Mouse (Mus musculus): ENCODE data around the gene Vti1a. TPM values are rescaled to one million over a fixed set of nuclear protein-coding genes. Genes with fewer than 3 reads are reported as not detected.

The Vti1a gene
- polyA plus RNA-seq, 1 experiment from 2014 or later: 19.4 TPM

- Histone ChIP-seq H3K27ac (replicated peaks) (no peak overlapping the region), H3K27me3 (ENCODE audit: control insufficient read depth, insufficient read depth, low read length) (no peaks in the 10 kb centered on the region), H3K4me3 (ENCODE audit: low read depth, low read length) (no peak overlapping the region), H3K4me1 (replicated peaks; ENCODE audit: control insufficient read depth, insufficient read depth) (no peaks in the 10 kb centered on the region), H3K36me3 (ENCODE audit: control insufficient read depth, insufficient read depth, low read length) (peaks cover 13% of the 10 kb centered on the region), H3K9me3 (ENCODE audit: control insufficient read depth, low read length) (no peaks in the 10 kb centered on the region), H3K4me2 (replicated peaks; ENCODE audit: low read depth) (no peak overlapping the region), H3K9ac (ENCODE audit: low read length) (no peak overlapping the region)
- TF ChIP-seq CTCF (IDR thresholded peaks at IDR 0.05; ENCODE audit: low read depth): no peak
- TF ChIP-seq EP300 (optimal IDR thresholded peaks at IDR 0.05): no peak
- 88% methylated on average over 2 of the region's 2 CpGs for WGBS
- DNase-seq (ENCODE audit: low spot score) (no peak), ATAC-seq (ENCODE audit: low FRiP score, low TSS enrichment) (no peak)
These were observed 23.8 kb upstream of the Vti1a start for GRCm38 (mm10) chr19:55292210-55292850.

- TF ChIP-seq EP300 (optimal IDR thresholded peaks at IDR 0.05): no peak
- no peak for TF ChIP-seq CTCF (IDR thresholded peaks at IDR 0.05; ENCODE audit: low read depth)
- Histone ChIP-seq H3K9ac (ENCODE audit: low read length) (no peak overlapping the region), H3K27me3 (ENCODE audit: control insufficient read depth, insufficient read depth, low read length) (no peaks in the 10 kb centered on the region), H3K36me3 (ENCODE audit: control insufficient read depth, insufficient read depth, low read length) (peaks cover 15% of the 10 kb centered on the region), H3K4me3 (ENCODE audit: low read depth, low read length) (no peak overlapping the region), H3K4me2 (replicated peaks; ENCODE audit: low read depth) (no peak overlapping the region), H3K27ac (replicated peaks) (no peak overlapping the region), H3K4me1 (replicated peaks; ENCODE audit: control insufficient read depth, insufficient read depth) (no peaks in the 10 kb centered on the region), H3K9me3 (ENCODE audit: control insufficient read depth, low read length) (no peaks in the 10 kb centered on the region)
- ATAC-seq (ENCODE audit: low FRiP score, low TSS enrichment): no peak
- 43% methylated on average over 4 of the region's 4 CpGs for WGBS
- no peak for DNase-seq (ENCODE audit: low spot score)
These were observed 22.9 kb upstream of the Vti1a start for GRCm38 (mm10) chr19:55293175-55293574.

GRCm38 (mm10) chr19:55295075-55295474 lies 21.0 kb upstream of the Vti1a start:
- no peaks in the 10 kb centered on the region for H3K9me3 ChIP-seq (ENCODE audit: control insufficient read depth, low read length)
- ATAC-seq (ENCODE audit: low FRiP score, low TSS enrichment) (no peak), DNase-seq (ENCODE audit: low spot score) (no peak)
- H3K4me2 ChIP-seq (replicated peaks; ENCODE audit: low read depth): no peak overlapping the region
- no peak overlapping the region for H3K27ac ChIP-seq (replicated peaks)
- H3K4me1 ChIP-seq (replicated peaks; ENCODE audit: control insufficient read depth, insufficient read depth): no peaks in the 10 kb centered on the region
- TF ChIP-seq EP300 (optimal IDR thresholded peaks at IDR 0.05) (no peak), CTCF (IDR thresholded peaks at IDR 0.05; ENCODE audit: low read depth) (no peak)
- H3K36me3 ChIP-seq (ENCODE audit: control insufficient read depth, insufficient read depth, low read length): peaks cover 15% of the 10 kb centered on the region
- H3K27me3 ChIP-seq (ENCODE audit: control insufficient read depth, insufficient read depth, low read length): no peaks in the 10 kb centered on the region
- WGBS: 88% methylated on average over 9 of the region's 9 CpGs
- H3K4me3 ChIP-seq (ENCODE audit: low read depth, low read length): no peak overlapping the region
- H3K9ac ChIP-seq (ENCODE audit: low read length): no peak overlapping the region

- peaks cover 15% of the 10 kb centered on the region for H3K36me3 ChIP-seq (ENCODE audit: control insufficient read depth, insufficient read depth, low read length)
- H3K9me3 ChIP-seq (ENCODE audit: control insufficient read depth, low read length): no peaks in the 10 kb centered on the region
- no peaks in the 10 kb centered on the region for H3K4me1 ChIP-seq (replicated peaks; ENCODE audit: control insufficient read depth, insufficient read depth)
- no peak for DNase-seq (ENCODE audit: low spot score)
- TF ChIP-seq EP300 (optimal IDR thresholded peaks at IDR 0.05): no peak
- TF ChIP-seq CTCF (IDR thresholded peaks at IDR 0.05; ENCODE audit: low read depth): no peak
- no peak overlapping the region for H3K9ac ChIP-seq (ENCODE audit: low read length)
- H3K4me3 ChIP-seq (ENCODE audit: low read depth, low read length): no peak overlapping the region
- no peak overlapping the region for H3K4me2 ChIP-seq (replicated peaks; ENCODE audit: low read depth)
- no peaks in the 10 kb centered on the region for H3K27me3 ChIP-seq (ENCODE audit: control insufficient read depth, insufficient read depth, low read length)
- 79% methylated on average over 3 of the region's 3 CpGs for WGBS
- no peak overlapping the region for H3K27ac ChIP-seq (replicated peaks)
- ATAC-seq (ENCODE audit: low FRiP score, low TSS enrichment): no peak
These were observed 20.5 kb upstream of the Vti1a start for GRCm38 (mm10) chr19:55295556-55295955.

- no peak for ATAC-seq (ENCODE audit: low FRiP score, low TSS enrichment)
These were observed 19.8 kb upstream of the Vti1a start for GRCm38 (mm10) chr19:55296301-55296700.

GRCm38 (mm10) chr19:55297489-55297888 lies 18.6 kb upstream of the Vti1a start:
- DNase-seq (ENCODE audit: low spot score): no peak
- Histone ChIP-seq H3K36me3 (ENCODE audit: control insufficient read depth, insufficient read depth, low read length) (peaks cover 18% of the 10 kb centered on the region), H3K4me2 (replicated peaks; ENCODE audit: low read depth) (no peak overlapping the region), H3K27me3 (ENCODE audit: control insufficient read depth, insufficient read depth, low read length) (no peaks in the 10 kb centered on the region), H3K4me3 (ENCODE audit: low read depth, low read length) (no peak overlapping the region), H3K9ac (ENCODE audit: low read length) (no peak overlapping the region), H3K27ac (replicated peaks) (no peak overlapping the region), H3K4me1 (replicated peaks; ENCODE audit: control insufficient read depth, insufficient read depth) (no peaks in the 10 kb centered on the region), H3K9me3 (ENCODE audit: control insufficient read depth, low read length) (no peaks in the 10 kb centered on the region)
- no peak for ATAC-seq (ENCODE audit: low FRiP score, low TSS enrichment)
- TF ChIP-seq CTCF (IDR thresholded peaks at IDR 0.05; ENCODE audit: low read depth): no peak
- no peak for TF ChIP-seq EP300 (optimal IDR thresholded peaks at IDR 0.05)
- 91% methylated on average over 2 of the region's 2 CpGs for WGBS

More at GRCm38 (mm10) chr19:55296301-55296700, 19.8 kb upstream of the Vti1a start:
- DNase-seq (ENCODE audit: low spot score): no peak
- Histone ChIP-seq H3K4me2 (replicated peaks; ENCODE audit: low read depth) (no peak overlapping the region), H3K4me1 (replicated peaks; ENCODE audit: control insufficient read depth, insufficient read depth) (no peaks in the 10 kb centered on the region), H3K9ac (ENCODE audit: low read length) (no peak overlapping the region), H3K9me3 (ENCODE audit: control insufficient read depth, low read length) (no peaks in the 10 kb centered on the region), H3K27ac (replicated peaks) (no peak overlapping the region), H3K36me3 (ENCODE audit: control insufficient read depth, insufficient read depth, low read length) (peaks cover 15% of the 10 kb centered on the region), H3K4me3 (ENCODE audit: low read depth, low read length) (no peak overlapping the region), H3K27me3 (ENCODE audit: control insufficient read depth, insufficient read depth, low read length) (no peaks in the 10 kb centered on the region)
- TF ChIP-seq EP300 (optimal IDR thresholded peaks at IDR 0.05) (no peak), CTCF (IDR thresholded peaks at IDR 0.05; ENCODE audit: low read depth) (no peak)
- WGBS: 77% methylated on average over 2 of the region's 2 CpGs

Measured in stomach, postnatal 0 days (tissue).